Mouse (Mus musculus): ENCODE results near the gene Ndufv2.

GRCm38 (mm10) chr17:66110746-66111145, 9.4 kb upstream of the Ndufv2 start:
- TF ChIP-seq POLR2A (IDR thresholded peaks at IDR 0.05; ENCODE audit: borderline replicate concordance, control insufficient read depth, low read depth, low read length) (no peak), CTCF (IDR thresholded peaks at IDR 0.05; ENCODE audit: control insufficient read depth, insufficient read depth, low read length) (no peak)
